ENCODE assay signal across 8 mouse cellular contexts in the genomic region with DNA sequence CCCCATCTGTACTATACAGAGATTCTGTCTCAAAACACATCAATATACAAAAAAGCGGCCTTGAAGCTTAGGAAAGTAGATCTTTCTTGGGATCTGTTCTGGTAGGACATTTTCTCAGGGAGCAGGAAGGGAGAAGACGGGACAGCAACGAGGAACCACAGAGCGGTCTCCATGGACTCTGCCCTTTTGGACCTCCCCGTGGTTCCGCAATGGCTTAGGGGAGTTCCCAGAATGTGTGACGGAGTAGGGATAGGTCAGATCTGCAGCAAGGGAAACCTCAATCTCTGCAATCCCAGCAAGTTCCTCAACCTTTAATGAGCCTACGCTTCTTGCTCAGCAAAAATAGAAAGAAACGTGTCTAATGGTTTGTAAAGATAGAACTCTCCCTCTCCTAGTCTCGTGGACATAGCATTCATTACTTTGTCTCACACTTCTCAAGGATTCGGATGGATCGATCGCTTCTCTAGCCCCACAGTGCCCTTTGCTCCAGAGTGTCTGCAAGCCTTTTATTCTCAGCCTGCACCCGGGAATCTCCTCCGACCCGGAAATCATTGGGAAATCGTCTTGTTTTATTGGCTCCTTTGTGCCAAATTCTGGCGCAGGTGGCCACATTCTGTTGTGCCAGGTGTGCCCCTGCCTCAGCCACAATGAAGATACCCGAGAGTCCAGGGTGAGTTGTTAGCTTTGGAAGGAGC. TPM values are rescaled to one million over a fixed set of nuclear protein-coding genes. Genes with fewer than 3 reads are reported as not detected.
DNase-seq lines count a peak whose midpoint lies in the region; ATAC-seq and TF ChIP-seq lines count a peak whose summit lies in the region.

No protein-coding gene starts in this region.

- H3K4me3 ChIP-seq in E14TG2a.4 (replicated peaks; ENCODE audit: low read length) = peak overlapping the region; percentile 81
- H3K4me3 ChIP-seq in hindbrain, embryonic 11.5 days (ENCODE audit: low read depth, low read length) = peak overlapping the region; percentile 55
- H3K4me3 ChIP-seq in limb, embryonic 13.5 days = peak overlapping the region; percentile 52
- peak overlapping the region; percentile 48 for H3K4me3 ChIP-seq in midbrain, embryonic 11.5 days (ENCODE audit: low read depth, low read length)
- H3K4me3 ChIP-seq in stomach, postnatal 0 days (ENCODE audit: low read depth, low read length) = peak overlapping the region; percentile 63

- peaks cover 41% of the 10 kb centered on the region for H3K27me3 ChIP-seq in E14TG2a.4 (ENCODE audit: insufficient read depth, low read length)
- no peaks in the 10 kb centered on the region for H3K27me3 ChIP-seq in hindbrain, embryonic 11.5 days (ENCODE audit: control insufficient read depth, insufficient read depth, low read length)
- H3K27me3 ChIP-seq in limb, embryonic 13.5 days = no peaks in the 10 kb centered on the region
- H3K27me3 ChIP-seq in midbrain, embryonic 11.5 days (ENCODE audit: control insufficient read depth, insufficient read depth, low read length) = no peaks in the 10 kb centered on the region
- H3K27me3 ChIP-seq in stomach, postnatal 0 days (ENCODE audit: control insufficient read depth, insufficient read depth, low read length) = no peaks in the 10 kb centered on the region

- H3K9me3 ChIP-seq in E14TG2a.4 (ENCODE audit: low read length) = no peaks in the 10 kb centered on the region
- H3K9me3 ChIP-seq in hindbrain, embryonic 11.5 days (ENCODE audit: control insufficient read depth, low read length) = no peaks in the 10 kb centered on the region
- no peaks in the 10 kb centered on the region for H3K9me3 ChIP-seq in limb, embryonic 13.5 days
- H3K9me3 ChIP-seq in midbrain, embryonic 11.5 days (ENCODE audit: control insufficient read depth, low read length) = no peaks in the 10 kb centered on the region
- H3K9me3 ChIP-seq in stomach, postnatal 0 days (ENCODE audit: control insufficient read depth, low read length) = no peaks in the 10 kb centered on the region

- no peak for TF ChIP-seq CTCF in E14TG2a.4 (conservative IDR thresholded peaks at IDR 0.05; ENCODE audit: low read length)
- no peak for TF ChIP-seq CTCF in stomach, postnatal 0 days (IDR thresholded peaks at IDR 0.05; ENCODE audit: low read depth)

- H3K27ac ChIP-seq in hindbrain, embryonic 11.5 days (ENCODE audit: low read depth, low read length) = peak overlapping the region; percentile 60; the same call in 1 of the 2 replicates
- no peak overlapping the region for H3K27ac ChIP-seq in limb, embryonic 13.5 days
- H3K27ac ChIP-seq in midbrain, embryonic 11.5 days (ENCODE audit: low read depth, low read length) = no peak overlapping the region
- peak overlapping the region; percentile 89 for H3K27ac ChIP-seq in stomach, postnatal 0 days (replicated peaks)

- peak; percentile 28; the same call in 1 of the 2 replicates for ATAC-seq in hindbrain, embryonic 11.5 days (ENCODE audit: low FRiP score)
- no peak for ATAC-seq in limb, embryonic 13.5 days (ENCODE audit: low FRiP score, low read depth)
- no peak for ATAC-seq in midbrain, embryonic 11.5 days (ENCODE audit: low FRiP score)
- ATAC-seq in stomach, postnatal 0 days (ENCODE audit: low FRiP score, low TSS enrichment) = peak; percentile 92

- WGBS in hindbrain, embryonic 11.5 days = 9% methylated on average over 19 of the region's 19 CpGs
- WGBS in limb, embryonic 13.5 days = 13% methylated on average over 19 of the region's 19 CpGs
- 10% methylated on average over 19 of the region's 19 CpGs for WGBS in midbrain, embryonic 11.5 days
- 9% methylated on average over 19 of the region's 19 CpGs for WGBS in stomach, postnatal 0 days

- H3K36me3 ChIP-seq in E14TG2a.4 (ENCODE audit: insufficient read depth, low read length) = no peaks in the 10 kb centered on the region
- H3K36me3 ChIP-seq in hindbrain, embryonic 11.5 days (ENCODE audit: control insufficient read depth, insufficient read depth, low read length) = no peaks in the 10 kb centered on the region
- H3K36me3 ChIP-seq in limb, embryonic 13.5 days = no peaks in the 10 kb centered on the region
- no peaks in the 10 kb centered on the region for H3K36me3 ChIP-seq in midbrain, embryonic 11.5 days (ENCODE audit: control insufficient read depth, insufficient read depth, low read length)
- H3K36me3 ChIP-seq in stomach, postnatal 0 days (ENCODE audit: control insufficient read depth, insufficient read depth, low read length) = no peaks in the 10 kb centered on the region; the same call in 1 of the 2 replicates

- peak overlapping the region; percentile 70 for H3K4me2 ChIP-seq in hindbrain, embryonic 11.5 days (replicated peaks; ENCODE audit: low read depth, low read length)
- H3K4me2 ChIP-seq in limb, embryonic 13.5 days (replicated peaks) = peak overlapping the region; percentile 82
- H3K4me2 ChIP-seq in midbrain, embryonic 11.5 days = peak overlapping the region; percentile 50
- H3K4me2 ChIP-seq in stomach, postnatal 0 days (replicated peaks; ENCODE audit: low read depth) = peak overlapping the region; percentile 86

- DNase-seq in adrenal gland, postnatal 4 days (ENCODE audit: low spot score in 2 of 2) = peak; percentile 18 to 28
- peak; percentile 54 for DNase-seq in gastrocnemius, adult 18-20 months (ENCODE audit: low spot score)
- no peak for DNase-seq in hindbrain, embryonic 11.5 days (ENCODE audit: low spot score)
- DNase-seq in midbrain, embryonic 11.5 days (ENCODE audit: low spot score, missing footprints) = peak; percentile 90
- DNase-seq in stomach, postnatal 0 days (ENCODE audit: low spot score) = peak; percentile 80
- no peak for DNase-seq in left cerebral cortex, postnatal 10 days (ENCODE audit: extremely low spot score in 1 of 2, low spot score in 2 of 2)

- intact Hi-C loops in left cerebral cortex, postnatal 10 days (cut with DNase I) = loop anchor here (10.0 kb wide), 1 partner anchor 149 kb away; no protein-coding TSS in a partner anchor

- TF ChIP-seq EP300 in stomach, postnatal 0 days (optimal IDR thresholded peaks at IDR 0.05) = no peak

- H3K9ac ChIP-seq in hindbrain, embryonic 11.5 days (ENCODE audit: low read depth, low read length) = peak overlapping the region; percentile 77
- H3K9ac ChIP-seq in limb, embryonic 13.5 days = peak overlapping the region; percentile 76
- H3K9ac ChIP-seq in midbrain, embryonic 11.5 days (ENCODE audit: low read length) = peak overlapping the region; percentile 75
- peak overlapping the region; percentile 76 for H3K9ac ChIP-seq in stomach, postnatal 0 days (ENCODE audit: low read length)

- H3K4me1 ChIP-seq in E14TG2a.4 (replicated peaks; ENCODE audit: low read depth, low read length) = peaks cover 17% of the 10 kb centered on the region
- peaks cover 7% of the 10 kb centered on the region for H3K4me1 ChIP-seq in hindbrain, embryonic 11.5 days (replicated peaks; ENCODE audit: control insufficient read depth, insufficient read depth, low read length)
- H3K4me1 ChIP-seq in limb, embryonic 13.5 days = peaks cover 14% of the 10 kb centered on the region
- H3K4me1 ChIP-seq in midbrain, embryonic 11.5 days (ENCODE audit: control insufficient read depth, insufficient read depth, low read length) = peaks cover 2% of the 10 kb centered on the region
- H3K4me1 ChIP-seq in stomach, postnatal 0 days (replicated peaks; ENCODE audit: control insufficient read depth, insufficient read depth) = 0 out of 2 replicates have a peak, but pooled peaks cover 3% of the 10 kb centered on the region

RNA-seq across cellular contexts. Expression of a gene that starts 0.5 kb away (rescaled TPM):
- 10 to 100 TPM; 26.0 to 29.6 TPM for total RNA-seq in adrenal gland, postnatal 4 days (2021)
- 1 to 10 TPM; 2.3 to 3.1 TPM for total RNA-seq in gastrocnemius, adult 18-20 months (2021)
- 22.5 and 24.9 TPM in 2 replicates for polyA plus RNA-seq in hindbrain, embryonic 11.5 days (2014; fragmentation: Nextera tagmentation; extraction: Ambion mirVana)
- 18.8 and 20.3 TPM in 2 replicates for polyA plus RNA-seq in limb, embryonic 13.5 days (2015; fragmentation: Nextera tagmentation; extraction: Ambion mirVana)
- polyA plus RNA-seq in midbrain, embryonic 11.5 days (2014; fragmentation: Nextera tagmentation; extraction: Ambion mirVana) = 27.8 and 28.3 TPM in 2 replicates
- polyA plus RNA-seq in stomach, postnatal 0 days (2015; fragmentation: Nextera tagmentation; extraction: Ambion mirVana) = 34.3 and 34.9 TPM in 2 replicates
- total RNA-seq in left cerebral cortex, postnatal 10 days (2021) = 10 to 100 TPM in 1 of 2 experiments, 1 to 10 TPM in 1; 9.8 to 11.2 TPM

RNA-seq across cellular contexts. Expression of a gene that starts 15.2 kb away (rescaled TPM):
- total RNA-seq in adrenal gland, postnatal 4 days (2021) = 10 to 100 TPM; 34.4 to 34.5 TPM
- 10 to 100 TPM; 17.1 to 24.9 TPM for total RNA-seq in gastrocnemius, adult 18-20 months (2021)
- 46.6 and 53.8 TPM in 2 replicates for polyA plus RNA-seq in hindbrain, embryonic 11.5 days (2014; fragmentation: Nextera tagmentation; extraction: Ambion mirVana)
- 31.6 and 32.6 TPM in 2 replicates for polyA plus RNA-seq in limb, embryonic 13.5 days (2015; fragmentation: Nextera tagmentation; extraction: Ambion mirVana)
- 60.4 and 63.4 TPM in 2 replicates for polyA plus RNA-seq in midbrain, embryonic 11.5 days (2014; fragmentation: Nextera tagmentation; extraction: Ambion mirVana)
- polyA plus RNA-seq in stomach, postnatal 0 days (2015; fragmentation: Nextera tagmentation; extraction: Ambion mirVana) = 17.7 and 17.8 TPM in 2 replicates
- 10 to 100 TPM; 48.9 to 50.0 TPM for total RNA-seq in left cerebral cortex, postnatal 10 days (2021)

Comparison
In these comparisons a context has a peak if more than half of its experiments do, and no peak if none do; other contexts are left out.
1. DNase-seq: peak in adrenal gland, postnatal 4 days (2 of 2), gastrocnemius, adult 18-20 months (single experiment), midbrain, embryonic 11.5 days (single experiment) and stomach, postnatal 0 days (single experiment); none in hindbrain, embryonic 11.5 days (single experiment) and left cerebral cortex, postnatal 10 days (0 of 2).
2. ATAC-seq: peak in hindbrain, embryonic 11.5 days (single experiment) and stomach, postnatal 0 days (single experiment); none in limb, embryonic 13.5 days (single experiment) and midbrain, embryonic 11.5 days (single experiment).
3. H3K27ac ChIP-seq: peak in hindbrain, embryonic 11.5 days (single experiment) and stomach, postnatal 0 days (single experiment); none in limb, embryonic 13.5 days (single experiment) and midbrain, embryonic 11.5 days (single experiment).
4. Peak in every context shown above with its lines, with median percentiles within 50 percentile points of each other: H3K4me3 ChIP-seq, H3K4me2 ChIP-seq and H3K9ac ChIP-seq.